Mouse (Mus musculus) G1E (cell line): Measurements from ENCODE around the gene Zfp536. TPM values are rescaled to one million over a fixed set of nuclear protein-coding genes. Genes with fewer than 3 reads are reported as not detected.

Source experiments
- ATAC-seq: 2 replicates; pipeline ENCODE4 v1.8.0; 2016; ENCODE audit warnings: mild to moderate bottlenecking; ENCODE audit not compliant: insufficient number of reproducible peaks, poor library complexity, low FRiP score, severe bottlenecking; ENCODE audit errors: extremely low read depth
- DNase-seq: peaks from one replicate; pipeline ENCODE4 v3.0.0; 2012; ENCODE audit warnings: low spot score
- H3K27me3 ChIP-seq: 2 replicates; pipeline ENCODE4 v1.6.1; 2012; ENCODE audit warnings: mild to moderate bottlenecking, low read length, inconsistent platforms; ENCODE audit not compliant: insufficient read depth
- H3K36me3 ChIP-seq: replicated peaks from 2 replicates; pipeline ENCODE3; 2012; ENCODE audit warnings: mild to moderate bottlenecking, inconsistent platforms
- H3K4me1 ChIP-seq: 2 replicates; pipeline ENCODE4 v1.6.1; 2012; ENCODE audit warnings: low read depth, low read length, inconsistent platforms, mixed read lengths; ENCODE audit not compliant: insufficient read depth
- H3K4me3 ChIP-seq: 2 replicates; pipeline ENCODE4 v1.5.1; 2012; ENCODE audit warnings: low read depth, mild to moderate bottlenecking, inconsistent platforms, low read length, moderate library complexity, mixed read lengths
- H3K9me3 ChIP-seq: replicated peaks from 2 replicates; pipeline ENCODE4 v1.6.1; 2012; ENCODE audit warnings: inconsistent platforms
- CTCF ChIP-seq: IDR thresholded peaks from 2 replicates; pipeline ENCODE4 v1.5.1; 2012; ENCODE audit warnings: low read depth, low read length, inconsistent platforms, mixed read lengths
- GATA1 ChIP-seq: IDR thresholded peaks from 2 replicates; pipeline ENCODE4 v1.6.1; 2012; ENCODE audit warnings: borderline replicate concordance, low read length, inconsistent platforms, mixed read lengths
- GATA2 ChIP-seq: IDR thresholded peaks from 2 replicates; pipeline ENCODE4 v1.6.1; 2012; ENCODE audit warnings: low read depth, low read length, inconsistent platforms, borderline replicate concordance
- POLR2AphosphoS5 ChIP-seq: IDR thresholded peaks from 2 replicates; pipeline ENCODE4 v1.6.1; 2012; ENCODE audit warnings: low read depth, low read length, inconsistent platforms; ENCODE audit not compliant: insufficient replicate concordance
- TAL1 ChIP-seq: conservative IDR thresholded peaks from 2 replicates; pipeline ENCODE4 v1.6.1; 2012; ENCODE audit warnings: low read depth, low read length, inconsistent platforms, mixed read lengths
- polyA plus RNA-seq: library from polyadenylated mRNA; stranded (reverse); fragments of >175 nt; gene quantifications from 2 replicates; pipeline ENCODE4 v1.2.3, GENCODE M21; 2012
- total RNA-seq, 2 experiments: library from RNA; stranded (forward) in 1 of 2; stranded (reverse) in 1 of 2; fragments of 200-1000 nt in 1 of 2; fragments of >200 nt in 1 of 2; fragmentation: Nextera tagmentation in 1 of 2; gene quantifications; 2 replicates each; pipeline ENCODE4 v1.2.3; 2014 to 2017

Zfp536 gene
- total and polyA plus RNA-seq, 3 experiments = 0.22 TPM; not detected in 2

DNA sequence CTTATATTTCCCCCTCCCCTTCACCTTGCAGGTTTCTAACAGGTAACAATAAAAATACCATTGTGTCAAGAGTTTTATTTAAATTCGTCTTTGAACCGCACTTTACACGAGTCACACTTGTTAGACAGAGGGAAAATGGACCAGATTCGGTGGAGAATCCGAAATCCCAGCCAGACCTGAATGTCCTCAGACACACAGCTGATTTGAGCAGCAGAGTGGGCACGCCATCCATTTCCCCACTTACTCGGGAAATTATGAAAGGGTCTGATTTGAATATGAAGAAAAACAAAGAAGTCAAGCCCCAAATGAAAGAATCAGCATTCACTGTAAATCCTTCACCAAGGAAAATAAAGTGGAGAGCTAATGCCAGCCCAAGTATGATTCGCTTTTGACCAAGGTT, 208.1 kb downstream of the Zfp536 start:
- H3K4me1 ChIP-seq = no peaks in the 10 kb centered on the region
- TF ChIP-seq GATA1 (no peak), CTCF (no peak), TAL1 (no peak), GATA2 (no peak), POLR2AphosphoS5 (no peak)
- H3K4me3 ChIP-seq = no peak overlapping the region
- ATAC-seq (no peak), DNase-seq (no peak)
- no peaks in the 10 kb centered on the region; the same call in 1 of the 2 replicates for H3K27me3 ChIP-seq
- peaks cover 63% of the 10 kb centered on the region for H3K9me3 ChIP-seq
- H3K36me3 ChIP-seq = no peaks in the 10 kb centered on the region

DNA sequence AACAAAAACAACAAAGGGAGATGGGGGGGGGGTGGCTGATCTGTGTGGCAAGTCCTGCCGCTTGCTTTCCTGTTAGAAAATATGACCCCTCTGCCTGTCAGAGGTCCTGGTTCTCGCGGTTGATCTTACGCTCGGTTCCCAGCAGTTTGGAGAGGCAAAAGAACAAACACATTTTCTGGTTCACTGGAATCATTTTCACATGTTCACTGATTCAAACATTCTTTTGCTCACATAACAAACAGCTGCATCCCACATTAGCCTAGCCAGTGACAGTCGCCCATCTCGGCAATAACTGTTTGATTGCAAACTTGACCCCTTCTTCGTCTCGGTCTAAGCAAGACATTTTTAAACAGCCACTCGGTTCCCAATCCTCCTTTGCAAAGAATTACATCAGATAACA, 208.8 kb downstream of the Zfp536 start:
- no peak for DNase-seq
- peaks cover 68% of the 10 kb centered on the region for H3K9me3 ChIP-seq
- no peaks in the 10 kb centered on the region for H3K36me3 ChIP-seq
- no peak for ATAC-seq
- TF ChIP-seq CTCF = no peak
- no peak for TF ChIP-seq POLR2AphosphoS5
- no peak for TF ChIP-seq GATA2
- no peak for TF ChIP-seq TAL1
- TF ChIP-seq GATA1 = no peak
- no peaks in the 10 kb centered on the region for H3K4me1 ChIP-seq
- no peak overlapping the region for H3K4me3 ChIP-seq
- H3K27me3 ChIP-seq = no peaks in the 10 kb centered on the region; the same call in 1 of the 2 replicates

GRCm38 (mm10) chr7:37563831-37564400, 209.5 kb downstream of the Zfp536 start:
- DNase-seq (no peak), ATAC-seq (no peak)
- TF ChIP-seq GATA2 (no peak), GATA1 (no peak), TAL1 (no peak)
- H3K4me1 ChIP-seq = no peaks in the 10 kb centered on the region
- no peaks in the 10 kb centered on the region for H3K36me3 ChIP-seq
- H3K9me3 ChIP-seq = peaks cover 67% of the 10 kb centered on the region
- no peak overlapping the region for H3K4me3 ChIP-seq
- H3K27me3 ChIP-seq = no peaks in the 10 kb centered on the region; the same call in 1 of the 2 replicates

DNA sequence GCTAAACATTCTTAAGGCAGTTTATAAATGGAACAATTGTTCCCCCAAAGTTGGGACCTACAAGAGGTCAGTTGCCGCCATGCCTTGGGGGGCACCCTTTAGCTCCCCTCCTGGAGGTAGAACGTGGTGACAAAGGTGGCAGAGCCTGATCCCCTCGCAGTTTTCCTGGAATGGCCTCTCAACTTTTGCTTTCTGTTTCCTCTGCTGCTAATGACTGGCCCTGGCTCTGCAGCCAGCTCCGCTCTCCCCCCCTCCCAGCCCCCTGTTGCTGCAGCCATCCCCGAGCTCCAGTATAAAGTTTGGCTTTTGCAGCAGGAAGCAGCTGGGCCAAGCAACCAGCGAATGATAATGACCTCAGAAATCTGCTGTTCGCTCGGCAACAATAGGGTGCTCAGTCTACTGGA, 210.3 kb downstream of the Zfp536 start:
- no peak overlapping the region for H3K4me3 ChIP-seq

GRCm38 (mm10) chr7:37562505-37562904, 210.9 kb downstream of the Zfp536 start:
- no peak for ATAC-seq
- H3K9me3 ChIP-seq = peaks cover 66% of the 10 kb centered on the region
- no peak overlapping the region for H3K4me3 ChIP-seq
- no peak for DNase-seq
- H3K27me3 ChIP-seq = no peaks in the 10 kb centered on the region
- no peaks in the 10 kb centered on the region for H3K36me3 ChIP-seq
- H3K4me1 ChIP-seq = no peaks in the 10 kb centered on the region
- TF ChIP-seq CTCF (no peak), GATA2 (no peak)

More for the DNA sequence above, 210.3 kb downstream of the Zfp536 start:
- Histone ChIP-seq H3K27me3 (no peaks in the 10 kb centered on the region; the same call in 1 of the 2 replicates), H3K9me3 (peaks cover 67% of the 10 kb centered on the region), H3K4me1 (no peaks in the 10 kb centered on the region), H3K36me3 (no peaks in the 10 kb centered on the region)
- TF ChIP-seq GATA1 = no peak
- DNase-seq (no peak), ATAC-seq (no peak)

- TF ChIP-seq POLR2AphosphoS5 (no peak), CTCF (no peak), GATA2 (no peak), TAL1 (no peak), GATA1 (no peak)
- no peak for DNase-seq
- H3K9me3 ChIP-seq = peaks cover 67% of the 10 kb centered on the region
- H3K27me3 ChIP-seq = no peaks in the 10 kb centered on the region
- no peak overlapping the region for H3K4me3 ChIP-seq
- no peak for ATAC-seq
- H3K36me3 ChIP-seq = no peaks in the 10 kb centered on the region
- H3K4me1 ChIP-seq = no peaks in the 10 kb centered on the region
These were observed 212.9 kb downstream of the Zfp536 start for GRCm38 (mm10) chr7:37560581-37560980.

GRCm38 (mm10) chr7:37559851-37560250, 213.6 kb downstream of the Zfp536 start:
- TF ChIP-seq CTCF (no peak), POLR2AphosphoS5 (no peak), TAL1 (no peak), GATA1 (no peak), GATA2 (no peak)
- H3K4me1 ChIP-seq = no peaks in the 10 kb centered on the region
- ATAC-seq (no peak), DNase-seq (no peak)
- no peak overlapping the region for H3K4me3 ChIP-seq
- H3K36me3 ChIP-seq = no peaks in the 10 kb centered on the region
- H3K9me3 ChIP-seq = peaks cover 74% of the 10 kb centered on the region
- H3K27me3 ChIP-seq = no peaks in the 10 kb centered on the region
